Mouse (Mus musculus) heart, adult 2 months (tissue): ENCODE results near the gene Atg13. TPM values are rescaled to one million over a fixed set of nuclear protein-coding genes. Genes with fewer than 3 reads are reported as not detected.

ENCODE experiments used
- DNase-seq, 2 experiments: peaks; one replicate each; pipeline ENCODE4 v3.0.0; 2021
- H3K27ac ChIP-seq: fragments of 200-600 bp; 2 replicates; pipeline ENCODE4 v1.8.1; 2022
- H3K27me3 ChIP-seq: fragments of 200-500 bp; 2 replicates; pipeline ENCODE4 v1.6.1; 2012; ENCODE audit warnings: mild to moderate bottlenecking, low read length, inconsistent platforms, mixed read lengths; ENCODE audit not compliant: control insufficient read depth, insufficient read depth
- H3K36me3 ChIP-seq: fragments of 200-500 bp; 2 replicates; pipeline ENCODE4 v1.6.1; 2012; ENCODE audit warnings: low read length, inconsistent platforms; ENCODE audit not compliant: control insufficient read depth, insufficient read depth
- H3K4me1 ChIP-seq: fragments of 200-500 bp; 2 replicates; pipeline ENCODE4 v1.6.1; 2011; ENCODE audit warnings: low read length; ENCODE audit not compliant: control insufficient read depth, insufficient read depth
- H3K4me3 ChIP-seq: fragments of 200-600 bp; 2 replicates; pipeline ENCODE4 v1.8.1; 2022
- H3K79me2 ChIP-seq: fragments of 200-500 bp; replicated peaks from 2 replicates; pipeline ENCODE4 v1.6.1; 2012; ENCODE audit warnings: mild to moderate bottlenecking, inconsistent platforms, low read length, moderate library complexity, mixed read lengths; ENCODE audit not compliant: control insufficient read depth, insufficient read depth
- H3K9ac ChIP-seq: fragments of 200-500 bp; 2 replicates; pipeline ENCODE4 v1.6.1; 2012; ENCODE audit warnings: low read depth, mild to moderate bottlenecking, control low read depth, inconsistent platforms, low read length, mixed read lengths
- CTCF ChIP-seq: fragments of 200-600 bp; IDR thresholded peaks from 2 replicates; pipeline ENCODE4 v1.8.1; 2022; ENCODE audit warnings: antibody characterized with exemption, mild to moderate bottlenecking, moderate library complexity
- EP300 ChIP-seq: fragments of 200-500 bp; IDR thresholded peaks from 2 replicates; pipeline ENCODE4 v1.6.1; 2011; ENCODE audit warnings: low read depth, low read length, control low read depth; ENCODE audit not compliant: insufficient read depth
- POLR2A ChIP-seq: fragments of 200-500 bp; IDR thresholded peaks from 2 replicates; pipeline ENCODE4 v1.6.1; 2011; ENCODE audit warnings: mild to moderate bottlenecking, low read depth, low read length, control low read depth; ENCODE audit not compliant: insufficient read depth
- WGBS: fragments of 180-500 bp; shearing (Covaris S2); methylation state at CpG from one replicate; pipeline ENCODE4 v1.1.7; 2018; 5-methylcytosine and 5-hydroxymethylcytosine counted together
- intact Hi-C: fragments of 180-260 bp; cut with DNase I; formaldehyde crosslinking; loops from one replicate; pipeline ENCODE4 v1.15.1; 2025
- polyA plus RNA-seq: library from polyadenylated mRNA; depleted of rRNA; stranded (reverse); fragments of >200 nt; gene quantifications from 2 replicates; pipeline ENCODE4 v1.2.3, GENCODE M21; 2012
- total RNA-seq, 2 experiments: library from RNA; stranded (reverse); gene quantifications; 2 replicates each; pipeline ENCODE4 v1.2.3; 2021

The Atg13 gene
- total and polyA plus RNA-seq, 3 experiments: 43.1 to 66.4 (median 54.1) TPM

DNA sequence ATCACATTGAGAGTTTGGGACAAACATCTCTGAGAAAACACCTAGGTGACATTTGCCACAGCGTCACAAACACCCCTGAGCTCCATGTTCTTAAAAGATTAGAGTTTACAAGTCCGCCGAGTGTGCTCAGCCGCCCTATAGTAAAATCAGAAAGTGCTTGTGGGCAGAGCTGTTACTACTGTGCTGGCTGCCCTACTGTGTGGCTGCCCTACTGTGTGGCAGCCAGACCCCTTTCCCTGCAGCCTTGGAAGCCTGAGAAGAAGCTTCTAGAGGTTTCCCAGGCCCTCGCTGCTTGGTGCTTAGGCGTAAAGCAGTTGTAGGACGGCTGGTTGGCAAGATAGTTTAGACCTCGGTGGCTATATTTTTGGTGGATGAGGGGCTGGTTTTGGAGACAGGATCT lies 50.7 kb downstream of the Atg13 start:
- no peak overlapping the region for H3K4me3 ChIP-seq
- 94% methylated on average over 8 of the region's 8 CpGs for WGBS
- no peak for DNase-seq
- TF ChIP-seq CTCF (no peak), EP300 (no peak), POLR2A (no peak)
- H3K27me3 ChIP-seq: no peaks in the 10 kb centered on the region
- no peaks in the 10 kb centered on the region for H3K36me3 ChIP-seq
- H3K9ac ChIP-seq: no peak overlapping the region
- H3K27ac ChIP-seq: no peak overlapping the region
- intact Hi-C loops: no loop called here
- no peaks in the 10 kb centered on the region for H3K4me1 ChIP-seq
- no peaks in the 10 kb centered on the region; the same call in 1 of the 2 replicates for H3K79me2 ChIP-seq

DNA sequence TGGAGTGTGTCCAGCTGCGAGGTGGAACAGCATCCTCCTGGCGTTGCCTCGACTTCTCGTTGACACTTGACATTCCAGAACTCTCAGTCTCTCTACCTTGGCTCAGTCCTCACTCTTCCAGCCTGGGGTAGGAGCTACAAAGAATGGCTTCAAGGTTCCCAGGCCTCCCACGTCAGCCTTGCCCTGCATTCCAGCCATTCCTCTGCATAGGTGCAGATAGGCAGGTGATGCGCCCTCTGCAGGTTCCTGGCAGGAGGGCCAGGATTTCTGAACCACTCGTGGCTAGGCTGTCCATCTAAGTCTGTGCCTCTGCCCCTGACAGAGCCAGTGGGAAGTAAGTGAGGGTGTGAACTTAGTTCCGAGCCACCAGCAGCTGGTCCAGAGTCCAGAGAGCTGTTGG lies 53.6 kb downstream of the Atg13 start:
- no peaks in the 10 kb centered on the region for H3K36me3 ChIP-seq
- no peak overlapping the region for H3K4me3 ChIP-seq
- DNase-seq: no peak
- TF ChIP-seq CTCF (no peak), POLR2A (no peak), EP300 (no peak)
- intact Hi-C loops: no loop called here
- H3K27ac ChIP-seq: no peak overlapping the region
- no peak overlapping the region for H3K9ac ChIP-seq
- peaks cover 6% of the 10 kb centered on the region for H3K4me1 ChIP-seq
- H3K27me3 ChIP-seq: no peaks in the 10 kb centered on the region
- 63% methylated on average over 8 of the region's 8 CpGs for WGBS
- H3K79me2 ChIP-seq: no peaks in the 10 kb centered on the region; the same call in 1 of the 2 replicates

DNA sequence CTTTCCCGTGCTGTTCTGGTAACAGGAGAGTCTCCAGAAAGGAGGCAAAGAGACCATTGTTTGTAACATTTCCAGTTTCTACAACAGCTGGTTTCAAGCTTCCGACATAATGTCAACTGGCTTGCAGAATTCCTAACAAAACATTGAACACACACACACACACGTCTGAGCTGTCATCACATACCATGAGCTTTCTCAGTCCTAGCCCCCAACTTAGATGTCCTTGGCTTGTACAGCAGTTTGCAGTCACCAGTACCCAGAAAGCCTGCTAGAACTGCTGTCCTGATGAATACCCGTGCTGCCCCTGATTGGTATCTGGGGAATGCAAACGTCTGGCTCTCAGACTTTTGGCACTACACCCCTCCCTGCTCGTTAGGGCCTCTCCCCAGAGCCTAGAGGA lies 54.5 kb downstream of the Atg13 start:
- Histone ChIP-seq H3K36me3 (no peaks in the 10 kb centered on the region), H3K79me2 (no peaks in the 10 kb centered on the region), H3K4me3 (no peak overlapping the region), H3K9ac (no peak overlapping the region), H3K27me3 (no peaks in the 10 kb centered on the region), H3K27ac (no peak overlapping the region), H3K4me1 (peaks cover 8% of the 10 kb centered on the region)
- DNase-seq: no peak
- intact Hi-C loops: no loop called here
- no peak for TF ChIP-seq CTCF
- 39% methylated on average over 6 of the region's 6 CpGs for WGBS

DNA sequence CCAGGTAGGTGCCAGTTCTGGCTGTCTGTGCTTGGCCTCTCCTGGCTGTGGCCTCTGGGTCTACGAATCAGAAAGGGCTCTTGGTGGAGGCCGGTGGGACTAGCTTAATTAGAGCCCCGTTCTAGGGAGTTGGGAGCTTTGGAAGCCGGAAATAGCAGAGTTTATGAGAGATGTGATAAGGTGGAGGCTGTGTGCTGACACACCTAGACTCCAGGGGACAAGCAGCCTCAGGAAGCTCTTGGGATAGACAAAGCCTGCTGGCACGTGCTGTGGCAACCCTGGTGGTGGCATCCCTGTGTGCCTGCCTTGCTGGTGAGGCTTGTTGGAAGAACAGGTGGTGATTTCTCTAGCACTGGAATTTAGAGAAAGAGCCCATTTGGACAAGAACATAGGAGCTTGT lies 55.0 kb downstream of the Atg13 start:
- peaks cover 8% of the 10 kb centered on the region for H3K4me1 ChIP-seq
- WGBS: 49% methylated on average over 5 of the region's 5 CpGs
- H3K4me3 ChIP-seq: no peak overlapping the region
- no peak for DNase-seq
- no peak overlapping the region for H3K9ac ChIP-seq
- H3K27me3 ChIP-seq: no peaks in the 10 kb centered on the region
- H3K79me2 ChIP-seq: 0 out of 2 replicates have a peak, but pooled peaks cover under 1% of the 10 kb centered on the region
- H3K27ac ChIP-seq: no peak overlapping the region
- intact Hi-C loops: no loop called here
- no peaks in the 10 kb centered on the region for H3K36me3 ChIP-seq
- TF ChIP-seq CTCF (no peak), EP300 (no peak), POLR2A (no peak)

DNA sequence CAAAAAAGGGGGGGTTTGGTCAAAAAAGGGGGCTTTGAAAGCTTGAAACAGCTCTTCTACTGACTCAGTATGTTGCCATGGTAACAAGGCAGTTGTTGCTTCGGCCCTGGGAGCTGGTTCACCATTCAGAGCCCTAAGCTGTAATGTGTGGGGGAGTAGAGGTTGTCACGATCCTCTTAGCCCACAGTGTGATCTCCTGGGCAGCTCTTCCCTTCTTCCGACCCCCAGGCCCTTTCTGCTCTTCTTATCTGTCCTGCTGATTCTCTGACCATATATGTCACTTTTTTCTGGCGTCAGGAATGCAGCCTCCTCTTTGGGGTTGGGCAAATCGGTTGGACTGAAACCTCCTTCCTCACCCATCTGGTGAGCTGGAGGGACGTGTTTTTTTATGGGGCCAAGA lies 57.5 kb downstream of the Atg13 start:
- Histone ChIP-seq H3K4me1 (peaks cover 9% of the 10 kb centered on the region), H3K36me3 (no peaks in the 10 kb centered on the region), H3K27ac (no peak overlapping the region), H3K79me2 (0 out of 2 replicates have a peak, but pooled peaks cover 2% of the 10 kb centered on the region), H3K9ac (no peak overlapping the region), H3K27me3 (no peaks in the 10 kb centered on the region), H3K4me3 (no peak overlapping the region)
- DNase-seq: no peak
- TF ChIP-seq EP300 (no peak), CTCF (no peak), POLR2A (no peak)
- 45% methylated on average over 6 of the region's 6 CpGs for WGBS
- intact Hi-C loops: no loop called here

DNA sequence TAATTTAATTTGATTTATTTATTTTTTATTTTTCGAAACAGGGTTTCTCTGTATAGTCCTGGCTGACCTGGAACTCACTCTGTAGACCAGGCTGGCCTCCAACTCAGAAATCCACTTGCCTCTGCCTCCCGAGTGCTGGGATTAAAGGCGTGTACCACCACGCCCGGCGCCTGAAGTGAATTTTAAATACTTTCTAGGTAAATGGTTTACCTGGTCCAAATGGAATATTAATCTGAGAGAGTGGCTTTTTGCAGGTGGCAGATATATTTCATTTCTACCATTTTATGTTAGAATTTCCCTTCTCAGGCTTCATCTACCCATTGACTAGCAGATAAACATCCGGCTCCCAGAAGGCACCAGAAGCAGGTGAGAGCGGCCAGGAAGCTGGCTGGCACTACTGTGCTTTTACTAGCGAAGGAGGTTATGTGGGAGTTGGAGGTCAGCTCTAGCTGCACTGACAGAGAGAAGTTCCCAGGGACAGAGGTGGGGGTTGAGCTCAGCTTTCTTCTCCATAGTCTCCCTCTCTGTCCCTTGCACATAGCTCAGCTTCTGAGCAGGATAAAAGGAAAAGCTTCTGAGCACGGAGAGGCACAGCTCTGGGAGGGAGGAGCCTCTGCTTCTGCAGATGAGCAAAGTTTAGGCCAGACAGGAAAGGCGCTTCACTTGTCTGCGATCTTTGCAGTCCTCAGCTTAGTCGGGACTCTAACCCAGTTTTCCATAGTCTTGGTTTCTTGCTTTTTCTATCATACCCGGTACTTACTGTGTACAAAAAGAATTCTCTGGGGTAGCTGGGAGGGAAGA lies 58.7 kb downstream of the Atg13 start:
- WGBS: 59% methylated on average over 14 of the region's 14 CpGs
- no peak overlapping the region for H3K9ac ChIP-seq
- H3K27ac ChIP-seq: no peak overlapping the region
- H3K79me2 ChIP-seq: 0 out of 2 replicates have a peak, but pooled peaks cover 2% of the 10 kb centered on the region
- TF ChIP-seq CTCF (no peak), POLR2A (no peak), EP300 (no peak)
- H3K4me1 ChIP-seq: peaks cover 9% of the 10 kb centered on the region
- no peak for DNase-seq
- no peak overlapping the region for H3K4me3 ChIP-seq
- H3K27me3 ChIP-seq: no peaks in the 10 kb centered on the region
- intact Hi-C loops: no loop called here
- H3K36me3 ChIP-seq: no peaks in the 10 kb centered on the region
